Mouse (Mus musculus) hindbrain, embryonic 13.5 days (tissue): Measurements from ENCODE around the gene Gm20532. TPM values are rescaled to one million over a fixed set of nuclear protein-coding genes. Genes with fewer than 3 reads are reported as not detected.

Experiments
- ATAC-seq: fragments of 200-750 bp; cut with Nextera tagmentation; 2 replicates; pipeline ENCODE4 v1.8.0; 2017; ENCODE audit warnings: moderate TSS enrichment; ENCODE audit not compliant: low FRiP score
- H3K27ac ChIP-seq: fragments of 300-500 bp; sonication (generic); 2 replicates; pipeline ENCODE4 v1.5.1; 2015; ENCODE audit warnings: inconsistent platforms, mild to moderate bottlenecking, moderate library complexity
- H3K27me3 ChIP-seq: fragments of 300-500 bp; sonication (generic); 2 replicates; pipeline ENCODE4 v1.6.1; 2015; ENCODE audit warnings: mild to moderate bottlenecking, inconsistent platforms
- H3K36me3 ChIP-seq: fragments of 300-500 bp; sonication (generic); 2 replicates; pipeline ENCODE4 v1.6.1; 2015; ENCODE audit warnings: mild to moderate bottlenecking, inconsistent platforms
- H3K4me1 ChIP-seq: fragments of 300-500 bp; sonication (generic); replicated peaks from 2 replicates; pipeline ENCODE4 v1.6.1; 2015; ENCODE audit warnings: inconsistent platforms
- H3K4me2 ChIP-seq: fragments of 300-500 bp; sonication (generic); 2 replicates; pipeline ENCODE4 v1.6.1; 2015; ENCODE audit warnings: inconsistent platforms, mild to moderate bottlenecking, moderate library complexity
- H3K4me3 ChIP-seq: fragments of 300-500 bp; sonication (generic); 2 replicates; pipeline ENCODE4 v1.5.1; 2015; ENCODE audit warnings: mild to moderate bottlenecking, inconsistent platforms
- H3K9ac ChIP-seq: fragments of 300-500 bp; sonication (generic); 2 replicates; pipeline ENCODE4 v1.6.1; 2015; ENCODE audit warnings: mild to moderate bottlenecking, inconsistent platforms
- H3K9me3 ChIP-seq: fragments of 300-500 bp; sonication (generic); 2 replicates; pipeline ENCODE4 v1.6.1; 2016; ENCODE audit warnings: inconsistent platforms
- WGBS: fragments of 180-500 bp; shearing (Covaris S2); methylation state at CpG from one replicate; pipeline ENCODE4 v1.1.7; 2015; 5-methylcytosine and 5-hydroxymethylcytosine counted together
- polyA plus RNA-seq: library from polyadenylated mRNA; unstranded; fragments of >200 nt; fragmentation: Nextera tagmentation; extraction: Ambion mirVana; gene quantifications from 2 replicates; pipeline ENCODE4 v1.2.1, GENCODE M21; 2015

Gm20532 gene
- polyA plus RNA-seq, 1 experiment from 2014 or later = not detected

- H3K27me3 ChIP-seq = 0 out of 2 replicates have a peak, but pooled peaks cover 8% of the 10 kb centered on the region
- no peaks in the 10 kb centered on the region for H3K9me3 ChIP-seq
- H3K36me3 ChIP-seq = no peaks in the 10 kb centered on the region
- no peak overlapping the region for H3K4me3 ChIP-seq
- no peak overlapping the region for H3K27ac ChIP-seq
- H3K9ac ChIP-seq = no peak overlapping the region
- no peak overlapping the region for H3K4me2 ChIP-seq
- ATAC-seq = no peak
- H3K4me1 ChIP-seq = peaks cover 5% of the 10 kb centered on the region
These were observed 25.5 kb downstream of the Gm20532 start for GRCm38 (mm10) chr2:26611896-26612295.

GRCm38 (mm10) chr2:26614903-26615302 lies 28.5 kb downstream of the Gm20532 start:
- no peaks in the 10 kb centered on the region for H3K27me3 ChIP-seq
- H3K4me1 ChIP-seq = no peaks in the 10 kb centered on the region
- no peak overlapping the region for H3K4me2 ChIP-seq
- no peak overlapping the region for H3K9ac ChIP-seq
- H3K36me3 ChIP-seq = no peaks in the 10 kb centered on the region
- no peak overlapping the region for H3K27ac ChIP-seq
- no peak for ATAC-seq
- 81% methylated on average over 5 of the region's 5 CpGs for WGBS
- H3K9me3 ChIP-seq = no peaks in the 10 kb centered on the region
- H3K4me3 ChIP-seq = no peak overlapping the region

- WGBS = 91% methylated on average over 4 of the region's 4 CpGs
These were observed 29.2 kb downstream of the Gm20532 start for GRCm38 (mm10) chr2:26615459-26616124.

DNA sequence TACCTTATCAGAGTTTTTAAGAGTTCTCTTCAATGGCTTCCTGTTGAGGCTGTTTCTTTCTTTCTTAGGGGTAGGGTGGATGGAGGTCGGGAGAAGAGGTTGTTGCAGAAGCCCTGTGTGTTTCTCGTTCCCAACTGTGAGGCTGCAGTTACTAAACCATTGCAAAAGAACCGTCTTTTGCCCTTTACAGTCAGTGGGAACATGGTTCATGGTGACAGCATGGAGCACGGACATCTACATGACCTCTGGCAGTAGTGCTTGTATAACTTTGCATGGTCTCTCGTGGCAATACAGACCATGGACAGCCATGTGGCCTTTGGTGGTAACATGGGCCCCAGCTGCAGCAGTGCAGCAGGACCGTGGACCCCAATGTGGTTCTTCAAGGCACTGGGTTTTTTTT lies 30.9 kb downstream of the Gm20532 start:
- Histone ChIP-seq H3K9ac (no peak overlapping the region), H3K9me3 (no peaks in the 10 kb centered on the region), H3K4me2 (no peak overlapping the region), H3K27ac (no peak overlapping the region), H3K27me3 (no peaks in the 10 kb centered on the region), H3K4me1 (no peaks in the 10 kb centered on the region), H3K36me3 (no peaks in the 10 kb centered on the region), H3K4me3 (no peak overlapping the region)
- WGBS = 74% methylated on average over 6 of the region's 6 CpGs
- no peak for ATAC-seq

More at GRCm38 (mm10) chr2:26615459-26616124, 29.2 kb downstream of the Gm20532 start:
- no peak overlapping the region for H3K4me2 ChIP-seq
- H3K36me3 ChIP-seq = no peaks in the 10 kb centered on the region
- H3K4me1 ChIP-seq = no peaks in the 10 kb centered on the region
- no peak overlapping the region for H3K4me3 ChIP-seq
- H3K9me3 ChIP-seq = no peaks in the 10 kb centered on the region
- no peak overlapping the region for H3K27ac ChIP-seq
- no peak for ATAC-seq
- no peaks in the 10 kb centered on the region for H3K27me3 ChIP-seq
- no peak overlapping the region for H3K9ac ChIP-seq

GRCm38 (mm10) chr2:26617928-26618327 lies 31.5 kb downstream of the Gm20532 start:
- ATAC-seq = no peak
- WGBS = 65% methylated on average over 7 of the region's 7 CpGs
- no peaks in the 10 kb centered on the region for H3K9me3 ChIP-seq
- no peak overlapping the region for H3K4me2 ChIP-seq
- H3K27me3 ChIP-seq = no peaks in the 10 kb centered on the region
- no peaks in the 10 kb centered on the region for H3K4me1 ChIP-seq
- no peak overlapping the region for H3K9ac ChIP-seq
- H3K27ac ChIP-seq = no peak overlapping the region
- H3K4me3 ChIP-seq = no peak overlapping the region
- H3K36me3 ChIP-seq = no peaks in the 10 kb centered on the region

DNA sequence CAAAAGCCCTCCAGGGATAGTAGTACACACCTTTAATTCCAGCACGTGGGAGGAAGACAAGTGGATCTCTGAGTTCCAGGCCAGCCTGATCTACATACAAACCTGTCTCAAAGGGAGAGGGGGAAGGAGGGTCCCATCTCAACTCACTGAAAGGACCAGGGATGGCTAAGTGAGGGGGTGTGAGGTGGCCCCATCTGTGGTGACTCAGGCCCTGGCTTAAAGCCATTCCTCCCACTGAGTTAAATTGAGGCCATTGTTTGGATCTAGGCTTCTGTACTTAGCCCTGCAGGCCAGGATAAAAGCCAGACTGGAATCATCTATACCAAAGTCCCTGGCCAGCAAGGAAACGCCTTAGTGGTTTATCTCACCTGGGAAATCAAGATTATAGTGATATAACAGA lies 34.8 kb downstream of the Gm20532 start:
- no peak overlapping the region for H3K4me3 ChIP-seq
- no peak for ATAC-seq
- no peaks in the 10 kb centered on the region for H3K27me3 ChIP-seq
- no peak overlapping the region for H3K9ac ChIP-seq
- H3K36me3 ChIP-seq = no peaks in the 10 kb centered on the region
- H3K4me1 ChIP-seq = no peaks in the 10 kb centered on the region
- no peak overlapping the region for H3K27ac ChIP-seq
- 49% methylated on average over 2 of the region's 2 CpGs for WGBS
- no peaks in the 10 kb centered on the region for H3K9me3 ChIP-seq
- no peak overlapping the region for H3K4me2 ChIP-seq

DNA sequence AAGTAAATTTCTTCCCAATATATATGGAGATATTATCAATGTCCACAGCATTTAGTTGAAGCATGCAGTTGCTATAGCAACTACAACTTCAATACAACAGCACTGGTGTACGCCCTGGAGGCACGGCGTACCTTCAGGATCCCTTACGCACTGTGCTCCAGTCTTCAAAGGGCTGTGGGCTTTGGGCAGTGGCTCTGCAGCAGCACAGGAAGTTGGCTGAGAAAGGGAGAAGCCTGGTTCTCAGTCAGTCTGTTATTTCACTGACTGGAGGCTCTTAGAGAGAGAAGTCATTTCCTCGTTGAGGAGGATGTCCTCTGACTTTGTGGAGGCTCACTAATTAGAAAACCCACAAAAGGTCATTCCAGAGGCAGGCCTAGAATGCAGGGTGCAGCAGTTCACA lies 36.5 kb downstream of the Gm20532 start:
- no peak overlapping the region for H3K4me3 ChIP-seq
- peaks cover 4% of the 10 kb centered on the region for H3K4me1 ChIP-seq
- WGBS = 74% methylated on average over 5 of the region's 5 CpGs
- H3K4me2 ChIP-seq = no peak overlapping the region
- no peaks in the 10 kb centered on the region for H3K36me3 ChIP-seq
- no peaks in the 10 kb centered on the region for H3K27me3 ChIP-seq
- no peaks in the 10 kb centered on the region for H3K9me3 ChIP-seq
- H3K9ac ChIP-seq = no peak overlapping the region
- ATAC-seq = no peak
- H3K27ac ChIP-seq = no peak overlapping the region

- no peaks in the 10 kb centered on the region for H3K9me3 ChIP-seq
- no peak overlapping the region for H3K4me2 ChIP-seq
- no peak for ATAC-seq
- H3K27me3 ChIP-seq = no peaks in the 10 kb centered on the region
- 88% methylated on average over 3 of the region's 3 CpGs for WGBS
- no peaks in the 10 kb centered on the region for H3K36me3 ChIP-seq
- H3K9ac ChIP-seq = no peak overlapping the region
- H3K4me1 ChIP-seq = peaks cover 24% of the 10 kb centered on the region
- no peak overlapping the region for H3K4me3 ChIP-seq
- H3K27ac ChIP-seq = no peak overlapping the region
These were observed 39.0 kb downstream of the Gm20532 start for GRCm38 (mm10) chr2:26625419-26625818.

- no peaks in the 10 kb centered on the region for H3K27me3 ChIP-seq
These were observed 39.6 kb downstream of the Gm20532 start for GRCm38 (mm10) chr2:26626081-26626480.

DNA sequence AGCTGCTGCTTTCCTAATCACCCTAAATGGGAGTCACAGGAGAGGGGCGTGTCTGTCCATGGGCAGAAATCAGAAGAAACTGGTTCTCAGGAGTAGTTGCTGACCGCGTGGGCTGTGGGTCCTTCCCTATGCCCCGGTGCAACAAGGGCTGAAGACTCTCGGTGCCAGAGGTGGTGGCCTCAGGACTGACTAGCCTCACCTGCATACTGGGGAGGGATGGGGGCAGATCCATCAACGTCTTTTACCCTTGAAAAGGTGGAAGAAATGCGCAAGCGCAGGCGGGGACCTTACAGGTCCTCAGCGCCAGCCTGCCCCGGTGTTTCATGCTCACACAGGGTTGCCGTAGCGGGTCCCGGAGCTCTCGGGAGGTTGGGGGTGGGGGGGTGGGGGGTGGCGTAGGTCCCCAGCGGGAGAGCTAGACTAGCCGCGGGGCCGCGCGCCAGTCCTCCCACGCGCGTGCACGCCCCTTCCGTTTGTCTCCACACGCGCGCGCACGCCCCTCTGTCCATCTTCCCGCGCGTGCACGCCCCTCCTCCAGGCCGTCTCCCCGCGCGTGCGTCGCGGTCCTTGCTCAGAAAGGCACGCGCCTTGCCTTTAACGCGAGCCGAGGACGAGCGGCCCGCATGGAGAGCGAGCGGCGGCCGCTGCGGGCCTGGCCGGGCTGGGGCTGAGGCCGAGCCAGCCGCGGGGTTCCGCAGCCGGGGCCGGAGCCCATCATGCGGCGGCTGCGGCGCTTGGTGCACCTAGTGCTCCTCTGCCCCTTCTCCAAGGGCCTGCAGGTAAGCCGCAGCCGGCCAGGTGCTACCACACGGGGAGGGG lies 41.7 kb downstream of the Gm20532 start, which contains the start of gene Fam69b:
Gene Fam69b (plus strand): TSS at position 537 of the 819 bp plus-strand sequence.
- H3K4me2 ChIP-seq = peak within 1 kb of the TSS; percentile 90
- H3K4me1 ChIP-seq = peaks cover 51% of the 10 kb centered on the region
- H3K27me3 ChIP-seq = no peaks in the 10 kb centered on the region
- H3K9ac ChIP-seq = peak within 1 kb of the TSS; percentile 98
- peak; percentile 79 for ATAC-seq
- under 1% methylated on average over 55 of the region's 70 CpGs for WGBS
- H3K4me3 ChIP-seq = peak within 1 kb of the TSS; percentile 86
- H3K36me3 ChIP-seq = peaks cover 11% of the 10 kb centered on the region
- H3K27ac ChIP-seq = peak within 1 kb of the TSS; percentile 92
- H3K9me3 ChIP-seq = no peaks in the 10 kb centered on the region

More at GRCm38 (mm10) chr2:26626081-26626480, 39.6 kb downstream of the Gm20532 start:
- no peak overlapping the region for H3K4me2 ChIP-seq
- ATAC-seq = no peak
- no peak overlapping the region for H3K4me3 ChIP-seq
- H3K27ac ChIP-seq = no peak overlapping the region
- WGBS = 75% methylated on average over 3 of the region's 3 CpGs
- no peaks in the 10 kb centered on the region for H3K9me3 ChIP-seq
- H3K36me3 ChIP-seq = peaks cover 5% of the 10 kb centered on the region; the same call in 1 of the 2 replicates
- H3K4me1 ChIP-seq = peaks cover 31% of the 10 kb centered on the region
- no peak overlapping the region for H3K9ac ChIP-seq

GRCm38 (mm10) chr2:26628792-26629437 lies 42.5 kb downstream of the Gm20532 start:
- Histone ChIP-seq H3K27ac (peak overlapping the region; percentile 92), H3K4me3 (peak overlapping the region; percentile 86), H3K36me3 (peaks cover 18% of the 10 kb centered on the region), H3K4me2 (peak overlapping the region; percentile 90), H3K4me1 (peaks cover 58% of the 10 kb centered on the region), H3K27me3 (no peaks in the 10 kb centered on the region), H3K9me3 (no peaks in the 10 kb centered on the region), H3K9ac (peak overlapping the region; percentile 98)
- 17% methylated on average over 5 of the region's 5 CpGs for WGBS
- ATAC-seq = peak; percentile 61
